Mouse (Mus musculus): ENCODE measurements around the gene Cobl.

Cobl gene

DNA sequence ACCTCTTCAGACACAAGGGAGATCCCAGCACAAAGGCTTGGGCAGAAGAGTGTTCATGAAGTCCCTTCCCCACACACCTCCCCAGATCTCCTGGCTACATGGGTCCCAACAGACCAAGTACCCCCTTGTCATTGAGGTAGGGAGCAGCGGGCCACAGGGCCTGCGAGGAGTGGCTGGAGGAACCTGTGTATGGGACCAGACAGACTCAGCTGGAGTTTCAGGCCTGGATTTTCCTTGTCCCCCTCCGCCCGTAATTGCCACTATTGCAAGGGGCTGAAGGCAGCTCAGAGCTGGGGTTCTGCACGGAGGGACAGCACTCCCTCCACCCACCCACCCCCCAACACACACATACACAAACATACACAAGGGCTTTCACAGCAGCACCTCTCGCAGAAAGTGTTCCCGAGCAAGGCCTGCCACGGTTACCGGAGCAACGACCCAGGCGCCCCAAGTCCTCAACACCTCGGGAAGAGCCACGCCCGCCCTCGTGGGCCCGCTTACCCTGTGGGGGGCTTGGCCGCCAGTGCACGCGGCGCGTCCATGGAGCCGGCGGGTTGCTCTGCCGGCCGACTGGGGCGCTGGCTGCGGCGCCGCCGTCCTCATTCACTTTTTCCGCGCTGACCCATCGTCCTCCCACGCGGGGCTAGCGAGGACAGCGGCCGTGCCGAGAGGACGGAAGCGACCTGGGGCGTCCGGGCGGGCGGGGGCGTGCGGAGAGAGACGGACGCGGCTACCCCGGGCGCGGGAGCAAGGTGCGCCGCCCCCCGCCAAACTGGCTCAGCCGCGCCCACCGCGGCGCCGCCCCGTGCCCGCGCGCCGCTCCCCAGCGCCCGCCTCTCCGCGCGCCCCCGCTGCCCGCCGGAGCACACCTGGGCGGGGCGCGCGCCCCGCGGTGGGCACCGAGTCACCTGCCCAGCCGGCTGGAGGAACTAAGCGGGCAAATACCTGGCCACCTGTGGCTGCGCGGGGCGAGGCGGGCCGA, at the start of gene Cobl:
Gene Cobl (minus strand): TSS at position 780 of the 982 bp plus-strand sequence.
- DNase-seq (ENCODE audit: extremely low read depth, insufficient read length, low spot score), result no peak

DNA sequence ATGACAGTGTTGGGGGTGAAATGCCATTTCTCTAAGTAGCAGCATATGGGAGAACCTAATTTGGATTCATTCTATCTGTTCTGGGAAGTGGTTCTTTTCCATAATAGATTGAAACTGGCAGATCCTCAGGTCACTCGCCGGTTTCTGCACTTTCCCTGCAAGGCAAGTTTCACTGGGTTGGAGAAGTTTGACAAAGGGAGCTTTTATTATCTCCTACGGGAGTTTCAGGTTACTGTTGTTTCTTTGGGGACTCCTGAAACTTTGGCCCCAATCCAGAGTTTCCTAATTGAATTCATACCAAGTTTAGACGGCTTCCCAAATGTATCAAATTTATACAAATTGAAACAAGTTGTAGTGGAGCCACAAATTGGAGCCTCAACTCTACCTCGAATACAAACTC, 49.0 kb upstream of the Cobl start:
- no peak for DNase-seq (ENCODE audit: extremely low read depth, insufficient read length, low spot score)

DNA sequence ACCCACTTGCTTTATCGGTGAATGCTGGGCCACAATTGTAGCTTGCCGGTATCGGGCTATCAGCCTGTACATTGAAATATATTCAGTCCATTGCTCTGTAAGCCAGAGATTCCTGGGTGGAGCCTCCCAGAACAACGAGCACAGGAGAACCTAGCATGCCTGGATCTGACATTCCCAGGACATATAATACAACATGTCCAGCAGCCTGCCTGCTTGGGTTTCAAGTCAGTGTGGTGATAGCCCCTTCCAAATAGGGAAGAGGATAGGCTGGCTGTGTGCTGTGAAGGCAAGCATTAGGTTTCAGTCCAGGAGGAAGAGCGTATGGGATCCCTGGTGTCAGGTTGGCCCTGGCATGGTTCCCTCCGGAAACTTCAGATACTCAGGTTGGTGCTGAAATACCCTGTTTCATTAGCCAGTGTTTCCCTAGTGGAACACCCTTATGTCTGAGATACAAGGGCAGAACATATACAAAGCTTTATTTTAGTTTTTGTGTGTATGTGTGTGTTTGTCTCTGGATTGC, 41.7 kb upstream of the Cobl start:
- DNase-seq (ENCODE audit: extremely low read depth, insufficient read length, low spot score), result no peak

DNA sequence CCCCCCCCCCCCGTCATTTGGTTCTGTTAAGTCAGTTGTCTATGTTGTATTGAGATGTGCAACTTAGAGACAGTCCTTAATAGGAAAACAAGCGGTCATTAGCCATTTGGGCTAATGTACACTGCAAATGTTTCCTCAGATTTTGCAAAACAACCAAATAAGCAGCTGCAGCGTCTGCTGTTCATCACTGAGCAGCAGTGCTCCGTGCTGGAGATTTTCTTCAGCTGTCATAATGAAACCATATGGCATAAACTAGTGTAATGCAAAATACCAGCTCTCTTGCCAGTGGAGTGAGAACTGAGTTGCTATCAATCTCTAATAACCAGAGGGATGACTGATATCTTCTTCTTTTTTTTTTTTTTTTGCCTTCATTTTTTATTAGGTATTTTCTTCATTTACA, 39.0 kb upstream of the Cobl start:
- DNase-seq (ENCODE audit: extremely low read depth, insufficient read length, low spot score), result no peak

DNA sequence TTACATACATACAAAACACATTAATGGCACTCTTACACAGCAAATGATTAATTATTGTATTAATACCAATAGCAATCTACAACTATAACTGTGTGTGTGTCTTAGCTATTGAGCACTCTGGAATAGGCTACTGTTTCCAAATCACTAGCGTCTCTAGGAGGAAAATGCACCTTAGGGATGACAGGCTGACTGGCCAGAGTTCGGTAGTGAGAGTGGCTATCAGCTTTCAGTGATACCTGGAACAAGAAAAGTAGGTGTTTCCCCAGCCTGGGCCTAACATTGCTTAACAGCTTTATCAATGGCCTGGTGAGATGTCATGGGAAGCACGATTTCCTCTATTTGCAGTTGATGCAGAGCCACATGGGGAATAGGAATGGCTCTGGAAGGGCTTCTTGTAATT, 37.0 kb upstream of the Cobl start:
- no peak for DNase-seq (ENCODE audit: extremely low read depth, insufficient read length, low spot score)

DNA sequence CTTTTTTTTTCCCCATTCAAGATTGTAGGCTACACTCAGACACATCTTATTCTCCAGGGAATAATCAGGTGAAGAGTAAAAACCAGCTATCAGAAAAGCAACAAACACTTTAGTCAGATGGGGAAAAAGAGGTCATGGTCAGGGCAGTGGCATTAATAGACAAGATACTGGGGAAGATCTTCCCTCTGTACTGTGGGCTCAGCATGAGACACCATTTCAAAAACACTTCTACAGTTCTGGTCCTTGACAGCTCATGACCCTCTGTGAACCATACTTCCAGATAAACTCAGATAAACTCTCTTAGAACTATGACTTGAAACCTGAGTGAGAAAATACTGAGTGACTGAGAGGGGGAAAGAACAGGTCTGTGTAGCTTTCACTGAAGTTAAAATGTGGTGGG, 29.0 kb upstream of the Cobl start:
- DNase-seq (ENCODE audit: extremely low read depth, insufficient read length, low spot score), result no peak

DNA sequence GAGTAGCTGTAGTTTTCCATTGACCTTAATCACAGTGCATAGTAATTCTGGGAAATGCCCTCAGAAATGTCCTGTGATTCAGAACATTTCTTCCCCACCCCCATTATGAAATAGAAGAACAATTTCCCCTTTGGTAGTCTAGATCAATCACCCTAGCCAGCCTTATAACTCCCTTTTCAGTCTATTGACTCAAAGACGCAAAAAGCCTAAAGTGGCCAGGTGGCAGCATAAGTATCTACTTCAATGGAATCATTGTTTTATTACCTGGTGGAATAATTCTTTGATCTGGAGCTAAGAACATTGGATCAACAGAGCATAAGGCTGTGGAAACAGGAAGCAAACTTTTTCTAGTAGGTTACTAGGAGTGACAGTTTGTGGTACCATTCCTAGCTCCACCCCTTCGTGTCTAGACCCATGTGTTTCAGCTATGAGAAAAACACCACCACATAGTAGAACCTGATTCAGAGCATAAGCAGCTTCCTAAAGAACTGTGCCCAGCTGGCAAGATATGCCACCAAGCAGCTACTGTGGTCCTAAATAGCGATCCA, 15.2 kb upstream of the Cobl start:
- DNase-seq (ENCODE audit: extremely low read depth, insufficient read length, low spot score), result no peak

DNA sequence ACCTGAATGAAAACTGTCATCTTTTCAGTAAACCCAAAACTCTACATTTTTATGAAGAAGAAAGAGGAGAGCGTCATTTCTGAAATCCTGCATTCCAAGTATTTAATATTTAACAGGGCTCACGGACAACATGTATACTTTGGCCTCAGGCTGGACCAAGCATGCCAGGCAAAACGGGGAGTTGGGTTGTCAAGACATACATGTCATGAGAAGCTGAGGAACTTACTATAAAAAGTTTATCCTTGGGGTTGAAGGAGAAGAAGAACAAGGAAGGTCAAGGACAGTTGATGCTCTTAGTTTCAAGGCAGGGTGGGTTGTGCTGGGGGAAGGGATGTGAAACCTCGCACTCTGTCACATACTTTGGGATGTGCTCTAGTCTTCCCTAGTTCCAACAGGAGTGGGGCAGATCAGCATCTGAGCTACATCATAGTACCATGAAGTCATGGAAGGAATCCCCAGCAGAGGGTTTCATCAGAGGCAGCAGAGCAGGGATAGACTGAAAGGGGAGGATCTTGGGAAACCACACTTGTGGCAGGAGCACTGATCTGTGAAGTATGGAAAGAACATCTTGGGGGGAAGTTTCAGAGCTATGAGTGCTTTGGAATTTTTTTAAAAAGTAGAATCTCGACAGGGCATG, 9.7 kb upstream of the Cobl start:
- DNase-seq (ENCODE audit: extremely low read depth, insufficient read length, low spot score), result no peak

DNA sequence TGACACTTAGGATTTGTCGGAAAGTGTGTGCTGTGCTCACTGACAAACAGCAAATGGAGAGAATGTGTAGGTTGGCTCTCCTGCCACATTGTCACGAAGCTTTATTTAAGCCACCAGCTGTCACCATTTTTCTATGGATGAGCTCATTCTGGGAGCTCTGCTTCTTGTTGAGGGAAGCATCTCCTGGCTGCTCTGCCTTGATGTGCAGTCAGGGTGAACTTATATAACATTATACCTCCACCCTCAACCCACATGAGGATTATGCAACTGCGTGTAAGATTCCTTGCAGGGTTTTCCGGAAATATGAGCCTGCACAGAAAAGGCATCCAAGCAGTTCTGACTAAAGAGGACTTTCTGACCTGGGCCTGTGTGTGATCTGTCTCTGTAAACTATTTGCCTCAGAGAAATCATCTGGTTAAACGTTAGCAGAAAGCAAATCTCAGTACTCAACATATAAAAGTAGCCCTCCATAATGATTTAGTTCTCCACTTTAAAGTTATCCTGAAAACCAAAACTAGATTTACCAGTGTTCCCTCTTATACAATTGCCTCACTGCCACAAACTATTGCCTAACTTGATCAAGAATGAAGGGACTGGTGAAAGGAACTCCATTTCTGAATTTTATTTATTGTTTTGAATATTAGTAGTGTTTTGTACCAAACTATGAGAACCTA, 9.0 kb upstream of the Cobl start:
- DNase-seq (ENCODE audit: extremely low read depth, insufficient read length, low spot score), result no peak

DNA sequence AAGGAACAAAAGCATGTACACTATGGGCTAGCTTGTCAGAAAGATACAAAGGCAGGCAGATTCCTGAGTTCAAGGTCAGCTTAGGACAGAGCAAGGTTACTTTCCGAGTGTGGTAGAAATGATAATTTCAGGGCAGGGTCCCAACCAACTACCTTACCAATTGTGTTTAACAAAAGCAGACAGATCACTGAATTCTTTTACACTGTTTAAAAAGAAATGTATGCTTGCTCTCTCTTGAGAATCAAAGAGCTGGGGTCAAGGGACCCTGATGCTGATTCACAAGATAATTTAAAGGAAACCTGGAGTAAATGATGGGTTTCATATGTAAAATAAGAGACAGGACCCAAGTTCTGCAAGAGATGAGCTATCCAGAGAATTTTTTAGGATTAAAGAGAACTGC, 4.9 kb upstream of the Cobl start:
- DNase-seq (ENCODE audit: extremely low read depth, insufficient read length, low spot score), result no peak

DNA sequence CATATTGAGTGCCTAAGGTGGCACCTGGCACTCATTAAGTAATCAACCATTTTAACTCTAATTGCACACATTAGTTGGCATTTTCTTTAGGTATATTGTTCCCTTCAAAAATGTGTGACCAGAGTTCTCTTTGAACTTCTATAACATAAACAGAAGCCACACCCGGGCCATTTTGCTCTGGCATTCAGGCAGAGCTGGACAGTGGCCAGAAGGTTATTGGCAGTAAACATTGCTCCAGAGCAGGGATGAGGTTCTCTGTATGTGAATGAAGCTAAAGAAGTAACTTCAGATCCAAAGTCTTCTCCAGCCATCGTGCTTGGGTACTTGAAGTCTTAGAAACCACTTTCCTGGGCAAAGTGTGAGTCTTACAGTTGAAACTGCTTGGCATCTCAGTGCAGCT, 3.9 kb upstream of the Cobl start:
- DNase-seq (ENCODE audit: extremely low read depth, insufficient read length, low spot score), result no peak

DNA sequence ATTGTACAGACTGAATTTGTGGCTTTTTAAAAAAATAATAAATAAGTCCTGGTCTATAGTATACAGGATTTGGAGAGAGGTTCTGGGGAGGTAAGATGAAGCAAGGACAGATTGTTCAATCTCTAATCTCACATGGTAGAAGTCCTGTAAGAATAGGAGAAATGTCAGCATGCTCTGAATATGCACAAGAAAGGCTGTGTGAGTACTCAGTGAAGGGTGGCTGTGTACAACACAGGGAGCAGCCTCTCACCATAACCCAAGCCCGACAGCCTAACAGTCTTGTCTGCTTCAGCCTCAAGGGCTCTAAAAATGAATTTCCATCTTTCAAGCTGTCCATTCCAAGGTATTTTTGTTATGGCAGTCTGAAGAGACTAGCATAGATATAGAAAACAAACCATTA, 3.1 kb upstream of the Cobl start:
- DNase-seq (ENCODE audit: extremely low read depth, insufficient read length, low spot score), result no peak

DNA sequence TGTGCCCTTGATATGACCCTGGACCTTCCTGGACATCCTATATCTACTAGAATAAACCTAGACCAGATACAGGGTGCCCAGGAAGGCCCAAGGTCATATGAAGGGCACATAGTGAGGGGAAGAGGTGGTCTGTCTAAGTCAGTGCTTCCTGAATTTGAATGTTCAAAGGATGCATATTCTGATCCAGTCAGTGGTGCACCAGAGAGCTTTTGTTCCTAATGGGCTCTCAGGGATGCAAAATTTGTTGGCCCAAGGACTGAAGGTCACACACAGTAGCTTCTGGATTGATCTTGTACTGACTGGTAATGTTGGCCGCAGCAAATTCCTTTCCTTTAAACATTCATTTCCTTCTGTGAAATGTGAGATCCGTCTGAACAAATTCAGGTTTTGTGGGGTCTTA, 2.5 kb upstream of the Cobl start:
- no peak for DNase-seq (ENCODE audit: extremely low read depth, insufficient read length, low spot score)

DNA sequence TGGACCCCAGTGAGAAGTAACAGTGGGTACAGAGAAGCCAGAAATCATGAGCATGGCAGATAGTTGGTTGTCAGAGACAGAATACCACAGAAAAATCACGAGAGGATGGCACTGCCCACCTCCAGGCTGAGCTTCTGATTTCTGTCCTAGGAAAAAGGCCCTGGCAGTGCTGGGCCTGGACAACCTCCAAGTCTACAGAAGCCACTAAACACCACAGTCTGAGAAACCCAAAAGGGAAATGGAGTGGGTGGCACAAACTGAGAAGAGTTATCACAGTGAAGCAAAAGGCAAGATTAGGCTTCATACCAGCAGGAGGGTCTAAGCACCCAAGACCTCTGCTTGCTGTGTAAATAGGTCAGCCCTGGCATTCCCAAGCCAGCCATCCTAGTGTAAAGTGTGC, 1.8 kb upstream of the Cobl start:
- DNase-seq (ENCODE audit: extremely low read depth, insufficient read length, low spot score), result no peak

DNA sequence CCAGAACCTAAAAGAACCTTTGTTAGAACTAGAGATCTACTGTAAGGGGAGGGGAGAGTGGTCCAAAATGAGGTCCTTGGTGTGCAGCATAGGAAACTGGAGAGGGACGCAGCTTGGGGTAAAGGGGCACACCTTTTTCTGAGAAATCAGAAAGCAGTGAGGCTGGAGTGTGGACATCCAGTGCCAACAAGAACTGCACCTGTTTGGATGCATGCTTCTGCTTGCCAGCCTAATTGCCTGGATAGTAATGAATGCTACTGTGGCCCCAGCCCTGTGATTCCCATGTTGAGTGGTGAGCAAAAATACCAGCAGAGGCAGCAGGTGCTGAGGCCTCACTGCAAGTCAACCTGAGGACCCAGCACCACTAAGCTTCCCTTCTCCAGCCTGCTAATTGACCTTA, 469 bp upstream of the Cobl start:
- no peak for DNase-seq (ENCODE audit: extremely low read depth, insufficient read length, low spot score)

DNA sequence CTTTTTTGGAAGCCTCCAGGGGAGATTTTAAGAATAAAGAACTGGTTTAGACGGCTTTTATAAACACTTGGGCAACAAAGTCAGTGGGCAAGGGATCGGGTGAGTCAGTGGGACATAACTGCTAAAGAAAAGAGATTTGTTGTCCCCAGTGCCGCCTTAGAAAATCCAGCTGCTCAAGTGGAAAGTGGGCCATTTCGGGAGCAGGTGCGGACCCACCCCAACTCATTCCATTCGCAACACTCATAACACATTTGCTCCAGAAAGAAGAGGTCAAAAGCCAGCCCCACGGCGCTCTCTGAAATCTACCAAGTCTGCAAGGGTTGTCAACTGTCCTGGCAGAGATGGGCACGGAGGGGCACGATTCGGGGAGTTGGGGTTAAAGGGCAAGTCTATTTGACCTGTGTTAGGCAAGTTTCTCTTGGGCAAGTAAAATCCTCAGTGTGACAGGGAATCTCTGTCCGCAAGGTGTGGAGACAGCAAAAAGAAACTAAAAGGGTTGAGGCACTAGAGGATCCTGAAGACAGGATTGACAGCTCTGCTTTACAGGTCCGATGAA, 1.1 kb downstream of the Cobl start:
- no peak for DNase-seq (ENCODE audit: extremely low read depth, insufficient read length, low spot score)

DNA sequence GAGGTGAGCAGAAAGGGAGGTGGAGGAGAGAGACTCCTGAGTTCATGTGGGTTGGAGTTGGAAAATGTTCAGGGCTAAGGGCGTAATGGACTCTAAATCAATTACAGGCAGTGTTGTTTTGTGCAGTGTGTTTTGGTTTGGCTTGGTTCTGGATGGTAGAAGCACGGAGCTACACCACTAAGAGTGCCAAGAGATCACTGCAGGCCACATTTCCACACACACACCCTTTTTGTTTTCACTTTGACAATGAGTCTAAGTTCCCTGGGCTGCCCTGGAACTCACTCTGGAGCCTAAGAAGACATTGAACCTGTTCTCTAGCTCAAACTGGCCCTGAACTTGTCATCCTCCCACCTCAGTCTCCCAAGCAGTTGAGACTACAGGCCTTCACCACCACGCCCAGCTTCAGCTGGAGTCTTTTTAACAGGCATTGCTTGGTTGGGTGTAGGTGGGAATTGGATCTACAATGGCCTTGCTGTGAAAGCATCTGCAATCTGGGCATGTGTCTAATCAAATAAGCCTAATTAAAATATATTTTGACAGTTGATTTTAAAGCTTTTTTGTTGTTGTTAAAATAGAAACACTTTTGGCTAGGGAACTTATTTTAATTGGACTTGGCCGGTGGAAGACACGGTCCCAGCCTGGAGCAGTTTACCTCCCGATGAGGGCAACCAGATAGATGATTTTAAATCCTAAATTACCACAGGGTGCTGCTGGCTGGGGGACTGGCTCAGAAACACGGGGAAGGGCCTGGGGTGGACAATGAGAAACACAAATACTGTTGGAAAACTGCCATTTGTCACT, 4.8 kb downstream of the Cobl start:
- DNase-seq (ENCODE audit: extremely low read depth, insufficient read length, low spot score), result no peak

DNA sequence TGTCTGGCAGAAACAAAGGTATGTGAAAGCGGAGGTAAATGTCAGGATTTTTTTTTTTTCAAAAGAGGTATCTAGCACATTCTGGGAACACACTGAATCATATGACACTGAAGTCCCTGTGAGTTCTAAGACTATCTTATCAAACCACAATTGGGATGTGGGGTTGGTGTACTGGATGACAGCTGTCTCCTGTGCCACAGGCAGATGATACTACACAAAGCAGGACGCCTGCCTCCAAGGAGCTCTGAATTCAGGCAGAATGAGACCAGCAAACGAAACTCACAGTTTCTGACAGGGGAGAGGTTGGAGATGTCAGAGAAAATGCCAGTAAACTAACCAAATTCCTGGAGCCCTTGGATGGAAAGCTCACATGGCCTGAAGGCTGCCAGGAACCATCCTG, 5.9 kb downstream of the Cobl start:
- DNase-seq (ENCODE audit: extremely low read depth, insufficient read length, low spot score), result no peak

DNA sequence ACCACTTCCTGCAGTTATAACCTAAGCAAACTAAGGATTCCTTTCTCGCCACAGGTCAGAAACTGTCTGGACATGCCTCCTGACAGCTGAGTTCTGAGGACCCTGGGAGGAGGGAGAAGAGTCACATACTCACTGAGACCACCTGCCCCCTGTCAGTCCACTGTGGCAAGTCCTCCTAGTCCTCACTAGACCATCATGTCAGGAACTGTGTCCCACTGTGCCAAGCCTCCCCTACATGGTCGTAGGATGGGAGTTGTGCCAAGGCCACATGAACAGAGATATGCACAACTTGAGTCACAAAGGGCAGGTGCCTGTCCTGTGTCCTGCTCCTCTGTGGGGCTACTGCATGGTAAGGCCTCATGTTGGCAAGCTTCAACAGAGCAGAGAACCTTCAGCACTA, 6.4 kb downstream of the Cobl start:
- DNase-seq (ENCODE audit: extremely low read depth, insufficient read length, low spot score), result no peak

DNA sequence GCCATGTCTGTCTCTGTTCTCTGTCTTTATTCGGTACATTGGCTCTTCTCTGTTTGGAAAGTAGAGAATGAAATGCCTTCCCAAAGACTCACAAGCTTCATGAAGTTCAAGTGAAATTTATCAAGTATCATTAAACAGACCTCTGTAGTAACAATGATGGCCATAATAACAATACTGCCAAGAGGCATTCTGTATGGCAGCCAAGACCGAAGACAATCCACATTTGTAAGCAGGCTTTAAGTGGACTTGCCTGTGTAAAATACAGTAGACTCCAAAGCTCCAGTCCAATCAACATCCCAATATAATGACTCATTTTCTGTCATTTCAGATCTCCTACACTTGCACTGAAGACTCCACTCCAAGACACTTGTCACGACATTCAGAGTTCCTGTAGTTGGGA, 16.7 kb downstream of the Cobl start:
- no peak for DNase-seq (ENCODE audit: extremely low read depth, insufficient read length, low spot score)

All from 3134 (cell line).